Mouse (Mus musculus): Measurements from ENCODE around the gene Lrrc4.
A peak's percentile ranks its signal among the peaks of the same experiment; 100 is the strongest.

Gene Lrrc4

GRCm38 (mm10) chr6:28855442-28855841 is 23.9 kb upstream of the Lrrc4 start:
- no peak for DNase-seq (ENCODE audit: extremely low read depth, insufficient read length, low spot score)

GRCm38 (mm10) chr6:28854598-28854997 is 23.1 kb upstream of the Lrrc4 start:
- no peak for DNase-seq (ENCODE audit: extremely low read depth, insufficient read length, low spot score)

- DNase-seq (ENCODE audit: extremely low read depth, insufficient read length, low spot score), result no peak
Observed at GRCm38 (mm10) chr6:28853654-28854053, 22.1 kb upstream of the Lrrc4 start.

- DNase-seq (ENCODE audit: extremely low read depth, insufficient read length, low spot score), result no peak
Observed at GRCm38 (mm10) chr6:28853164-28853563, 21.6 kb upstream of the Lrrc4 start.

GRCm38 (mm10) chr6:28852342-28852741 is 20.8 kb upstream of the Lrrc4 start:
- DNase-seq (ENCODE audit: extremely low read depth, insufficient read length, low spot score), result no peak

DNA sequence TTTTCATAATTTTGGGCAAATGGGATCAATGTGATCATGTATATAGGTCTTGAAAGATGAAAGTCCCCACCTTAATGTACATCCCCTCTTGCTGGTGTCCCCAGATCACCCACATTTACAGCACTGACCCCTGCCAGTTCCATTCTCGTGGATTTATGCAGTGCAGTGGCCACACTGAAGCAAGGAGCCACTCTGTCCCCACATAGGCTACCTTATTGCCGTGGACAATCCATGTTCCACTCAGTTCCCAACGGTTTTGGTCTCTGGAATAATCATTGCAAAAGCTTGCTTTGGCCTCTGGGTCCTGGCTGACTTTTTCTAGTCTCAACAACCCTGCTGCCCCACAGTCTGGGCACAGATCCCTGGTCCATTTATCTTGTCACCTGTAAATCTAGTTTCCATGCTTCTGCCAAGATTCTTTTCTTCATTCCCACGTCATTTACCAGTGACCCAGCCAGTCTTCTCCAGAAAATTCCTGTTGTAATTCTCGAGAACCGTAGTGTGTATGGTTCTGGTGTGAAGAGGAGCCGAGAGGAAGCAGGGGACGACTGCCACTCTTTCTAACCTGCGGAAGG is 18.9 kb upstream of the Lrrc4 start:
- DNase-seq (ENCODE audit: extremely low read depth, insufficient read length, low spot score), result no peak

- no peak for DNase-seq (ENCODE audit: extremely low read depth, insufficient read length, low spot score)
Observed at GRCm38 (mm10) chr6:28849317-28849716, 17.8 kb upstream of the Lrrc4 start.

- DNase-seq (ENCODE audit: extremely low read depth, insufficient read length, low spot score), result no peak
Observed at GRCm38 (mm10) chr6:28848891-28849290, 17.3 kb upstream of the Lrrc4 start.

DNA sequence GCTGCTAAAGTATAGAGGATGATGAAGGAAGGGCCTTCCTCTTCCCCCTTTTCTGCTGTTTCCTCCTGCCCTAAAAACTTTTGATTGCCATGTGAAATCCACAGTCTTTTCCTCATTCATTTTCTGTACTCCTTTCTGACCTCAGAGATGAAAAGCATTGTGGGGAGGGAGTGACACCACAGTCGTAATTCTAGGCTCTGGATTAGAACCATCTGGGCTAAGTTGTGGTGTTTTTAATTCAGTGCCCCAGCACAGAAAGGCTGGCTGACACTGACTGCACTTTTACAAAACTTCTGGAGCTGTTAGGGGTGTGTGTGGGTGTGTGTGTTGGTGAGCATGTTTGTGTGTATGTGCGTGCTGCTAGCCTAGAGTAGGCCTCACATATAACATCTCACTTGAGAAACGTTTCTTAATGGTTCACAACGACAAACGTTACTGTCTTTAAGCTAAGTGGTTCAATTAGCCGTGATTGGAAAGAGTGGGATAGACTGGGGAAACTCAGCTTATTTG is 16.8 kb upstream of the Lrrc4 start:
- no peak for DNase-seq (ENCODE audit: extremely low read depth, insufficient read length, low spot score)

- no peak for DNase-seq (ENCODE audit: extremely low read depth, insufficient read length, low spot score)
Observed at GRCm38 (mm10) chr6:28847616-28848015, 16.1 kb upstream of the Lrrc4 start.

GRCm38 (mm10) chr6:28845610-28846009 is 14.1 kb upstream of the Lrrc4 start:
- peak; percentile 74 for DNase-seq (ENCODE audit: extremely low read depth, insufficient read length, low spot score)

DNA sequence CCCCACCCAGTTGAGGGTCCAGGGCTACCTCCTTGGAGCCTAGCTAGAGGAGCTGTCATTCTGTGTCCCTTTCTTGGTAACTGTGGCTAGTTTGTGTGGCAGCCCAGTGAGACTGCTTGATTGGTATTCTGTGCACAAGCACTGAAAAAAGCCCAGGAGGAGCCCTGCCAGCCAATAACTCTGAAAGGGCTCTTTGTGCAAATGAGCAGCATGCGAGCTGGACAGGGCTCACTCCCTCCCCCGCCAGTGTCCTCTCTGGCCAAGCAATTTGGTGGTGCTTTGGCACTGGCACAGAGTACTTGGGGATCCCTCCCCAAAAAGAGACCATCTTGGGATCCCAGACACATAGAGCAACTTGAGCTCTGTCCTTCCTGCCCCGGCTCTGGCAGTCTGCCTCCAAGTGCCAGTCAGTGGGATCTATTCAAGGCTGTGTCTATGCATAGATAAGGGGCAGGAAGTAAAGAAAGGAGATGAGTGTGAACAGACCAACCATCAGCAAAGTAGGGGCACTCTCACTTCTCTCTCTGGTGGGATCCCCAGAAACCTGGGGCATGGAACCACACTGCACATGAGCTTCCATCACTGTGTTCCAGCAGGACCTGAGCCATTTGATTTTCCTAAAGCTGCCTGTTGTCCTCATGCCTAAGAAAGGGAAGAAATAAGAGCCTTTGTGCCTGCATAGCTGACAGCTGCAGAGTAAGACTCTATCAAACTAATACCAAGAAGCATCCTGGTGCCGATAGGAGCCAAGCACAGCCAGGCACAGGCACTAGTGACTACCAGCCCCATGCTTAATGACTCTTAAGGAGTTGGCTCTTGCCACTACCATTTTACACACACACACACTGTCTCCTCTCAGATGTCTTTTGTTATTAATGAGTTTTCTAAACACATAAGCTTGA is 11.1 kb upstream of the Lrrc4 start:
- DNase-seq (ENCODE audit: extremely low read depth, insufficient read length, low spot score), result peak; percentile 56

DNA sequence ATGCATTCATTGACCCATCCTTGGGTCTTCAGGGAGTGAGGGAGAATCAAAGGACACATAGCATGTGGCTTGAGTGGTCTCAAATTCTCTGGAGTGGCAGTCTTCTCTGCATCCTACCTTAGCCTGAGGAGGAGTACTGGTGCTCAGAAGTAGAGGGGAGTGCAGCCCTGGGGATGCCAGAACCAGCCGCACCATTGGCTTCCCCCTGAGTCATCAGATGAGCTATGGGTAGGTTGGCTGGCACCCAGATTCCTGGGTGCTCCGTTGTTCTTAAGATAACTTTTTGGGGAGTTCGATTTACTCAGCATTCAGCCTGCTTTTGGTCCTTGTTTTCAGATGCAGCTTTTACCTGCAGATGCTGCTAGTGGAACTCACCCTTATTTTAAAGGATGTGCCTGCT is 10.0 kb upstream of the Lrrc4 start:
- peak; percentile 58 for DNase-seq (ENCODE audit: extremely low read depth, insufficient read length, low spot score)

DNA sequence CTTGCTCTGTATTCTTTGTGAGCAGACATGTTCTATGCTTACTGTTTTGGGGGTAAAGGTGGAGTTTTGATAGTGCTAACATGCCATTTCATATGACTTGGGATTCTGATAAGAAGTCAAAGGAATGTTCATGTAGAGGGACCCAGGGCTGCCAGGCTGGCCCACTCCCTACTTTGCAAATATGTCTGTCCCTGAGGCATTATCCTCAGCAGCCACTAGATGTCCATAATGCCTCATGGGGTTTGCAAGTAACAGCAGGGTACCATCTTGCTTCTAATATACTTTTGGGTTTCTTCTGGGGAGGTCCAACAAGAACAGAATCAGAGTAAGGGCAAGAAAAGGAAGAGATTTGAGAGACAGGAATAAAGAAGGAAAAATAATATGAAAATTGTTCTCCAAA is 5.1 kb upstream of the Lrrc4 start:
- no peak for DNase-seq (ENCODE audit: extremely low read depth, insufficient read length, low spot score)

GRCm38 (mm10) chr6:28834046-28834445 is 2.5 kb upstream of the Lrrc4 start:
- DNase-seq (ENCODE audit: extremely low read depth, insufficient read length, low spot score), result no peak

- no peak for DNase-seq (ENCODE audit: extremely low read depth, insufficient read length, low spot score)
Observed at GRCm38 (mm10) chr6:28833380-28833822, 1.9 kb upstream of the Lrrc4 start.

GRCm38 (mm10) chr6:28832751-28833291 is 1.3 kb upstream of the Lrrc4 start:
- DNase-seq (ENCODE audit: extremely low read depth, insufficient read length, low spot score), result no peak

- DNase-seq (ENCODE audit: extremely low read depth, insufficient read length, low spot score), result no peak
Observed at GRCm38 (mm10) chr6:28831854-28832750, 555 bp upstream of the Lrrc4 start.

GRCm38 (mm10) chr6:28830306-28830705 is 1.2 kb downstream of the Lrrc4 start:
- no peak for DNase-seq (ENCODE audit: extremely low read depth, insufficient read length, low spot score)

DNA sequence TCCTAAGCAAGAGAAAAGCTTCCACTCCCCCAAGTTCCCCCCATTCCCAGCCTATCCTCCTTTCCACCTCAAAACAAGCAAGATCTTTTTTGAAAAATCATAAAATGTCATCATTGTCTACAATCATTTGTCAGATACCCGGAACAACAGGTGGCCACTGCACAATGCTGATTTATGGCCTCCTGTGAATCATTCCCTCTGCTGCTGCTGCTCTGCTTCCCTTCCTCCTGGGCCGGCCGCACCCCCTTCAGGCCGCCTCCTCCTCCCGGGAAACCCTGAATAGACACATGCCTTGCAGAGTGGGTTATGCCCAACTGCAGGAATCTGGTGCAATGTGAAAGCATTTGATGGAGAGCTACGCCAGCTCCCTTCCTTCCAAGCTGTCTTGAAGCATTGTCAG is 3.0 kb downstream of the Lrrc4 start:
- DNase-seq (ENCODE audit: extremely low read depth, insufficient read length, low spot score), result peak; percentile 71

- DNase-seq (ENCODE audit: extremely low read depth, insufficient read length, low spot score), result no peak
Observed at GRCm38 (mm10) chr6:28827565-28827964, 4.0 kb downstream of the Lrrc4 start.
